Mouse (Mus musculus) right cerebral cortex, postnatal 25 days (tissue): Measurements from ENCODE around the gene Wfdc6b.
A peak's percentile ranks its signal among the peaks of the same experiment; 100 is the strongest.
"Not testable (repeated sequence)": the region's sequence is repeated elsewhere in the genome, so short reads cannot be mapped to it uniquely, and the experiment has no call there.

Source experiments
- DNase-seq: peaks from one replicate; pipeline ENCODE4 v3.0.0; 2022

Gene Wfdc6b

GRCm38 (mm10) chr2:164613471-164613870 is at the start of gene Wfdc6b, which contains the start of gene Wfdc8:
Wfdc6b (plus strand) TSS chr2:164613522.
Wfdc8 (minus strand) TSS chr2:164613626.
- not testable (repeated sequence) for DNase-seq

- no peak for DNase-seq
Measured at GRCm38 (mm10) chr2:164564346-164564745, 49.0 kb upstream of the Wfdc6b start.

- DNase-seq, result no peak
Measured at GRCm38 (mm10) chr2:164566997-164567396, 46.3 kb upstream of the Wfdc6b start.

GRCm38 (mm10) chr2:164567460-164567859 is 45.9 kb upstream of the Wfdc6b start:
- DNase-seq, result no peak

DNA sequence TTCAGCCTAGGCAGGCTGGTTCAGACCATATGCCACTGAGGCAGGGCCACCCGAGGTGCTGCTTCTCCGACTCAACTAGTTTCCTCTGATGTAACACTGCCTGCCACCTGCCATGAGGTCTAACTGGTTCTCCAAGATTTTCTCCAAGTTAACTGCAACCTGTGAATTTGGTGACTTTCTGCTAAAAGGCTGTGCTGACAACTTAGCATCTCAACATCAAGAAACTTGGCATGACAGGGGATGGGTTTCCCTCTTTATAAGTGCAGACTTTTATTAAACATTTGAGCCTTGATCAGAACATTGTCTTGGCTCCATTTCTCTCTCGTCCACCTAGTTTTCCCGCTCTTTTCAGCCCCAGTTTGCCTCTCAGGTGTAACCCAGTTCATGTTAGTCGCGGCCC is 40.0 kb upstream of the Wfdc6b start, which contains the start of gene Spint3:
Gene Spint3, minus strand, starts transcription at position 101 of the 400 bp plus-strand sequence.
- DNase-seq, result not testable (repeated sequence)

- not testable (repeated sequence) for DNase-seq
Measured at GRCm38 (mm10) chr2:164585025-164585725, 28.1 kb upstream of the Wfdc6b start, which contains the start of gene Wfdc6a. Wfdc6a (minus strand) TSS chr2:164585447.

DNA sequence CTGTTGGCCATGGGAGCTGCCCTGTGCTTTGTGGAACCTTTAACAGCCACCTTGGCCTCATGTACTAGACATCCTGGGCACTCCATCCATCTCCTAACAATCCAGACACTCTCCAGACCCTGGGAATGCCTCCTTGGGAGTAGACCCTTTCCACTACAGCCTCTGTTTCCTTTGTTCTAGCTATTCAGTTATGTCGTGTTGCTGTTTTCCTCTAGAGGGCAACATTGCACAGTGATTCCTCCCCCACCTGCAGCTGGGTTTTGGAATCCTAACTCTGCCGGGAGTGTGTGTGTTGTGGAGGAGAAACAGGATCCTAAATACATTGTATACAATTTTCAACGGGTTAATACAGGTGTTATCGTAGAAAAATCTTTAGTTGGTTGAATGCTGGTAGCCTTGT is 21.3 kb upstream of the Wfdc6b start:
- DNase-seq, result peak; percentile 14

- DNase-seq, result no peak
Measured at GRCm38 (mm10) chr2:164593494-164593893, 19.8 kb upstream of the Wfdc6b start, which contains the start of gene Eppin. Eppin (minus strand) TSS chr2:164593594.

GRCm38 (mm10) chr2:164600179-164600578 is 13.1 kb upstream of the Wfdc6b start:
- no peak for DNase-seq

DNA sequence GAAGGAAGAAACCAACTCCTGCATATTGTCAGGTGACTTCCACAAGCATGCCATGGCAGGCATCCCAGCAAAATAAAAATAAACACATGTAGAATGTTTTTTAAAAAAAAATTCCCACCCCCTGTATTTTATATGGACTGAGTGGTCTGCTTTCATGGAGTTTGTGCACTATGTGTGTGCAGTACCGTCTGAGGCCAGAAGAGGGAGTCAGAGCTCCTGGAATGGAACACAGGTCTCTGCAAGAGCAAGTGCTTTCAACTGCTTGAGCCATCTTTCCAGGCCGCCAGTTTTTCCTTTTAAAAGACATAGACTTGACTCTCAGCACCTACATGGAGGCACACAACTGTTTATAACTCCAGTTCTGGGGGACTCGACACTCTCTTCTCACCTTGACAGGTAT is 9.8 kb upstream of the Wfdc6b start:
- DNase-seq, result no peak

- DNase-seq, result no peak
Measured at GRCm38 (mm10) chr2:164604411-164604810, 8.9 kb upstream of the Wfdc6b start.

GRCm38 (mm10) chr2:164608781-164609180 is 4.5 kb upstream of the Wfdc6b start:
- no peak for DNase-seq

GRCm38 (mm10) chr2:164615386-164615785 is 2.1 kb downstream of the Wfdc6b start:
- DNase-seq, result no peak

- no peak for DNase-seq
Measured at GRCm38 (mm10) chr2:164619050-164619449, 5.7 kb downstream of the Wfdc6b start.

DNA sequence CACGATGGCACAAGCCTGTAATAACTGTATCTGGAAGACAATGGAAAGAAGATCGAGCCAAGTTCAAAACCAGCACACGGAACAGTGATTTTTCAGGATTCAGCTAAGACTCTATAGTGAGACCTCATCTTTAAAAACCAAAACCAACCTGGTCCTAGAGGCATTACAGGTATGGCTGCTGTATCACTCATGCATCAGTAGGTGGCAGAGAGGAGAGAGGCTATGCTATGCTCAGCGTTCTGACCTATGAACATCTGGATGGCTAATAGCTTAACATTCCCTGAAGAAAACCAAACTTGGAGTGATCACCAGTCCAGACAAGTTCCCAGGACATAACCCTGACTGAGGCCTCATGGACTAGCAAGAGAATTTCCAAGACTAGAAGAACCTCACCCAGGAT is 8.5 kb downstream of the Wfdc6b start:
- no peak for DNase-seq

GRCm38 (mm10) chr2:164635266-164635665 is 21.9 kb downstream of the Wfdc6b start:
- DNase-seq, result no peak

DNA sequence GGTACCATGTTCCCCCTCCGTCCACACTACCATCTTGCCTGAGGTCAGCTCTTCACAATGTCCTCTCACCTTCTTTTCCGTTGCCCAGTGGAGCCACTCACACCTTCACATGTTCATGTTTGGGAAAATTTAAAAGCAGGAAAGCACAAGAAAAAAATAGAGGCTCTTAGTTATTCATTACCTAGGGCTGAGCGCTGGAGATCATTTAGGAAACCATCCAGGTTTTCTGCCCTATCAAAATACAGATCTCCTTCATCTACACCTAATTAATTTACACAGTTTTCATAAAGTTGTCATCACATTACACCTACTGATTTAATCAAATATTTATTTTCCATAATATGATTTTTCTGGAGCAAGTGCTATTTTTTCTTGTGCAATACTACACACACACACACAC is 25.4 kb downstream of the Wfdc6b start, which contains the start of gene Wfdc16:
Gene Wfdc16, minus strand, starts transcription at position 101 of the 400 bp plus-strand sequence.
- DNase-seq, result no peak

- no peak for DNase-seq
Measured at GRCm38 (mm10) chr2:164641129-164641528, 27.8 kb downstream of the Wfdc6b start.

DNA sequence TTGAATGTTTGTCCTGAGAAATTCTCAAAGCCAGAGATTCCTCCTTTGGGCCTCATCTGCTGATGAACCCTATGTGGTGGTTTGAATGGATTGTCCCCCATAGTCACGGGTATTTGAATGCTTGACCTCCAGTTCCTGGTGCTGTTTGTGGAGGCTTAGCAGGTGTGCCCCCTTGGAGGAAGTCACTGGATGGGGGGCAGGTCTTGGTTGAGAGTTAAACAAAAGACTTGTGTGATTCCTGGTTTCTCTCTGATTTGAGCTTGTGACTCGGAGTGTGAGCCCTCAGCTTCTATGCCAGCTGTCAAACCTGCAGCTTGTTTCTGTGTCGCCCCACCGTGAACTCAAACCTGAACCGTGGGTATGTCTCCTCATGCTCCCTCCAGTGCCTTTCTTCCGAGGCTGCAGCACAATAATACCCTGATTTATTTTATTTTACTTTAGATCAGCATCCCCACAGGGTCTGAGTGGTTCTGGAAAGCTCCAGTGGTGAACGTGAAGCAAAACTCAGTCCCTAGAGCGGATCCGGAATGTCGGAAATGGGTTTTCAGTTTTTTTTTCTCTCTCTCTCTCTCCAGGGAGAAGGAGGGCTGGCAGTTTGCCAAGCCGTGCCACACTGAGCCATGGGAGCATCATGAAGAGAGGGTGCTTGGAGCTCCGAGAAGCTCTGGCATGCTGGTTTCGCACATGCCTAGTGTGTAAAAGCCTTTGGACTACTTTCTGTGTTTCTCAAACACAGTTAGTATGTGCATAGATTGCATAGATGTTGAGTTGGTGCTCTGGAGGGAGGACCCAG is 28.8 kb downstream of the Wfdc6b start:
- no peak for DNase-seq

DNA sequence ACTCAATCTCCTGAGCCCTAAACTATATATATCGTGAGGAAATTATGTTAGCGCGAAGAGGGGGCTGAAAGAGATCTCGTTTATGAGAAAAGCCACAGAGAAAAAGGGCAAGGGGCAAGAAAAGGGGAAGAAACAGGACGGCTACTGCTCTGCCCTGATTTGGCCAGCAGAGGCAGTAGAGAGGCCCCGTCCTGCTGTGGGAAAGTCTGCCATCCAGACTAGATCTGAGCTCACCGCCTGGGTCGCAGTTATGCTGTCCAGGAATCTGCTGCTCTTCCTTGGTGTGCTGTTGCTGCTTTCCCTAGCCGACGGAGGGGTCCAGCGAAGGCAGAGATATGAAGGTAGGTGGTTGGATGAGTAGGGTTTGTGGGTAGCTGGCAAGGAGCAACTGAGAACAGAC is 42.5 kb downstream of the Wfdc6b start, which contains the start of gene Wfdc10:
Gene Wfdc10, plus strand, starts transcription at position 189 of the 400 bp plus-strand sequence.
- no peak for DNase-seq

- no peak for DNase-seq
Measured at GRCm38 (mm10) chr2:164656483-164656882, 43.2 kb downstream of the Wfdc6b start, which contains the start of gene Wfdc9. Wfdc9 (minus strand) TSS chr2:164656583.

GRCm38 (mm10) chr2:164664851-164665250 is 51.5 kb downstream of the Wfdc6b start:
- no peak for DNase-seq
